In genomic region chr9:97695278-97695677, GRCm38 (mm10) we compare ENCODE assay signal across 19 mouse cellular contexts.
"Had no signal": no experiment of that assay in that cellular context is flagged by ENCODE, and none has a peak within 500 bp of the region (broad histone marks: within the 10 kb centered on the region; RNA-seq: fewer than 3 reads in every experiment).

No protein-coding gene starts in this region.

- DNase-seq: lung, adult 18-20 months; lung, postnatal 10 days; lung, postnatal 4 days; midbrain, embryonic 14.5 days; retina, postnatal 1 day; right cerebral cortex, adult 18-20 months; right cerebral cortex, postnatal 25 days; right cerebral cortex, postnatal 4 days; spleen, adult 18-20 months; thymus, adult 18-20 months; thymus, postnatal 14 days; thymus, postnatal 36 days had no signal

- H3K27ac ChIP-seq: lung, embryonic 15.5 days; midbrain, embryonic 10.5 days; midbrain, embryonic 12.5 days; neural tube, embryonic 13.5 days; neural tube, embryonic 15.5 days had no signal

- H3K4me3 ChIP-seq: lung, embryonic 15.5 days; midbrain, embryonic 10.5 days; midbrain, embryonic 12.5 days; myocyte; neural tube, embryonic 13.5 days; neural tube, embryonic 15.5 days had no signal

- ATAC-seq: midbrain, embryonic 16.5 days had no signal
